Mouse (Mus musculus): ENCODE measurements around the gene Zmiz1.
A peak's percentile ranks its signal among the peaks of the same experiment; 100 is the strongest.

Gene Zmiz1

GRCm38 (mm10) chr14:25459016-25459393 lies at the start of gene Zmiz1:
Gene Zmiz1, plus strand, starts transcription at chr14:25459185.
- DNase-seq = peak; percentile 90 to 93

GRCm38 (mm10) chr14:25411848-25412527 lies 47.0 kb upstream of the Zmiz1 start:
- no peak for DNase-seq

- no peak for DNase-seq
Observed at GRCm38 (mm10) chr14:25412811-25413210, 46.2 kb upstream of the Zmiz1 start.

GRCm38 (mm10) chr14:25413510-25413909 lies 45.5 kb upstream of the Zmiz1 start:
- DNase-seq = no peak

GRCm38 (mm10) chr14:25414115-25414514 lies 44.9 kb upstream of the Zmiz1 start:
- no peak for DNase-seq

- DNase-seq = no peak
Observed at GRCm38 (mm10) chr14:25420001-25420690, 38.8 kb upstream of the Zmiz1 start.

- DNase-seq = peak; percentile 29 to 47
Observed at GRCm38 (mm10) chr14:25420987-25421386, 38.0 kb upstream of the Zmiz1 start.

- no peak for DNase-seq
Observed at GRCm38 (mm10) chr14:25421596-25422001, 37.4 kb upstream of the Zmiz1 start.

GRCm38 (mm10) chr14:25422946-25423345 lies 36.0 kb upstream of the Zmiz1 start:
- DNase-seq = no peak

GRCm38 (mm10) chr14:25423721-25424443 lies 35.1 kb upstream of the Zmiz1 start:
- DNase-seq = no peak

GRCm38 (mm10) chr14:25438255-25438654 lies 20.7 kb upstream of the Zmiz1 start:
- DNase-seq = no peak

- DNase-seq = no peak
Observed at GRCm38 (mm10) chr14:25440116-25440515, 18.9 kb upstream of the Zmiz1 start.

GRCm38 (mm10) chr14:25440777-25441176 lies 18.2 kb upstream of the Zmiz1 start:
- DNase-seq = no peak

- no peak for DNase-seq
Observed at GRCm38 (mm10) chr14:25441469-25441868, 17.5 kb upstream of the Zmiz1 start.

- no peak for DNase-seq
Observed at GRCm38 (mm10) chr14:25442676-25443075, 16.3 kb upstream of the Zmiz1 start.

- DNase-seq = no peak
Observed at GRCm38 (mm10) chr14:25447136-25447775, 11.7 kb upstream of the Zmiz1 start.

GRCm38 (mm10) chr14:25448471-25448870 lies 10.5 kb upstream of the Zmiz1 start:
- no peak for DNase-seq

GRCm38 (mm10) chr14:25451099-25451667 lies 7.8 kb upstream of the Zmiz1 start:
- DNase-seq = peak; percentile 63

GRCm38 (mm10) chr14:25451699-25452632 lies 7.0 kb upstream of the Zmiz1 start:
- DNase-seq = peak; percentile 89 to 95

GRCm38 (mm10) chr14:25452633-25453025 lies 6.4 kb upstream of the Zmiz1 start:
- peak in 1 of 2 experiments; percentile 20 for DNase-seq

- peak in 1 of 2 experiments; percentile 25 for DNase-seq
Observed at GRCm38 (mm10) chr14:25454066-25454760, 4.8 kb upstream of the Zmiz1 start.

Measured in kidney, adult 8-10 months (tissue).